Mouse (Mus musculus) heart, embryonic 15.5 days (tissue): ENCODE measurements around the gene Zfp599. TPM values are rescaled to one million over a fixed set of nuclear protein-coding genes. Genes with fewer than 3 reads are reported as not detected.
A peak's percentile ranks its signal among the peaks of the same experiment; 100 is the strongest.
"Not testable (repeated sequence)": the region's sequence is repeated elsewhere in the genome, so short reads cannot be mapped to it uniquely, and the experiment has no call there.

Source experiments
- ATAC-seq: fragments of 200-750 bp; cut with Nextera tagmentation; replicated peaks from 2 replicates; pipeline ENCODE4 v1.8.0; 2017; ENCODE audit warnings: low read depth, moderate TSS enrichment; ENCODE audit not compliant: insufficient number of reproducible peaks, insufficient read depth, low FRiP score
- H3K27ac ChIP-seq: fragments of 300-500 bp; sonication (generic); 2 replicates; pipeline ENCODE4 v1.5.1; 2015; ENCODE audit warnings: mild to moderate bottlenecking, inconsistent platforms
- H3K27me3 ChIP-seq: fragments of 300-500 bp; sonication (generic); 2 replicates; pipeline ENCODE4 v1.6.1; 2015; ENCODE audit warnings: inconsistent platforms
- H3K36me3 ChIP-seq: fragments of 300-500 bp; sonication (generic); 2 replicates; pipeline ENCODE4 v1.6.1; 2015; ENCODE audit warnings: mild to moderate bottlenecking, inconsistent platforms
- H3K4me1 ChIP-seq: fragments of 300-500 bp; sonication (generic); replicated peaks from 2 replicates; pipeline ENCODE4 v1.6.1; 2015; ENCODE audit warnings: inconsistent platforms
- H3K4me2 ChIP-seq: fragments of 300-500 bp; sonication (generic); 2 replicates; pipeline ENCODE4 v1.6.1; 2015; ENCODE audit warnings: inconsistent platforms, mild to moderate bottlenecking, moderate library complexity
- H3K4me3 ChIP-seq: fragments of 300-500 bp; sonication (generic); 2 replicates; pipeline ENCODE4 v1.5.1; 2015; ENCODE audit warnings: mild to moderate bottlenecking, inconsistent platforms
- H3K9ac ChIP-seq: fragments of 300-500 bp; sonication (generic); 2 replicates; pipeline ENCODE4 v1.6.1; 2015; ENCODE audit warnings: mild to moderate bottlenecking, inconsistent platforms
- H3K9me3 ChIP-seq: fragments of 300-500 bp; sonication (generic); replicated peaks from 2 replicates; pipeline ENCODE4 v1.6.1; 2016; ENCODE audit warnings: inconsistent platforms
- WGBS: fragments of 180-500 bp; shearing (Covaris S2); methylation state at CpG from one replicate; pipeline ENCODE4 v1.1.7; 2015; ENCODE audit warnings: mixed read lengths; 5-methylcytosine and 5-hydroxymethylcytosine counted together
- polyA plus RNA-seq: library from polyadenylated mRNA; unstranded; fragments of >200 nt; fragmentation: Nextera tagmentation; extraction: Ambion mirVana; gene quantifications from 2 replicates; pipeline ENCODE4 v1.2.1, GENCODE M21; 2015

The Zfp599 gene
- polyA plus RNA-seq, 1 experiment from 2014 or later, result 3.5 TPM

DNA sequence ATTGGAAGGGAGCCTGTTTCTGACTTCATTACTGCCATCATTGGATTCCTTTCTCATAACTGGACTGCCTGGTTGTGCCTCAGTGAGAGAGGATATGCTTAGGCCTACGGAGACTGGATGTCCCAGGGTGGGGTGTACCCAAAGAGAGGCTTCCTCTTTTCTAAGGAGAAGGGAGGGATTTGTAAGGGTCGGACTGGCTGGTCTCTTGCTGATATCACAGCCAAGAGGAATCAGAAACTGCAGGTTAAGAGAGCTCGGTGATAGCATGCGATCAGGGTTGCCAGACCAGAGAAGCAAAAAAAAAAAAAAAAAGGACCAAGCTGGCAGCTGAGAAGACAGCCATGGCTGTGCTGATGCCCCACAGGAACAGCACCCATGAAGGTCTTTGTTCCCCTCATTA is 3.1 kb downstream of the Zfp599 start:
- WGBS, result 82% methylated on average over 4 of the region's 4 CpGs
- no peak overlapping the region for H3K4me2 ChIP-seq
- peaks cover 11% of the 10 kb centered on the region; the same call in 1 of the 2 replicates for H3K9me3 ChIP-seq
- H3K27ac ChIP-seq, result no peak overlapping the region
- H3K27me3 ChIP-seq, result no peaks in the 10 kb centered on the region
- no peak for ATAC-seq
- no peak overlapping the region for H3K4me3 ChIP-seq
- H3K4me1 ChIP-seq, result no peaks in the 10 kb centered on the region
- peaks cover 38% of the 10 kb centered on the region for H3K36me3 ChIP-seq
- no peak overlapping the region for H3K9ac ChIP-seq

DNA sequence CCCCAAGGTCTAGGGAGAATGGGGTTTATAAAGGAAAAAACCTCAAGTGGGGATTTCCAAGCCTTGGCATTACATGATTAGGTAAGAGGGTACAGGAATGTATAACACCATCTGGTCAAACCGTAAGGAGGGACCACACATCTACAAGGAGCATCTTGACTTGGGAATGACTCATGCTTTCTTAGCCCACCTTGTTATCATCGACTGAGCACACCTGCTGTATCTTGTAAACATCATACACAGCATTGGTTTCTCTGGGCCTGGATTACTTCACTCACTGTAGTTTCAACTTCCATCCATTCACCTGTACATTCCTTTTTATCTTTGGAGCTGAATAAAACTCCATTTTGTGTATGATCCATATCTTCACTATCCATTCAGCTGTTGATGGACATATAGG is 15.5 kb downstream of the Zfp599 start:
- Histone ChIP-seq H3K4me2 (no peak overlapping the region), H3K36me3 (peaks cover 88% of the 10 kb centered on the region), H3K27ac (no peak overlapping the region), H3K4me3 (no peak overlapping the region), H3K9me3 (peaks cover 11% of the 10 kb centered on the region; the same call in 1 of the 2 replicates), H3K27me3 (no peaks in the 10 kb centered on the region), H3K4me1 (no peaks in the 10 kb centered on the region), H3K9ac (no peak overlapping the region)
- 92% methylated on average over 2 of the region's 2 CpGs for WGBS
- ATAC-seq, result no peak

DNA sequence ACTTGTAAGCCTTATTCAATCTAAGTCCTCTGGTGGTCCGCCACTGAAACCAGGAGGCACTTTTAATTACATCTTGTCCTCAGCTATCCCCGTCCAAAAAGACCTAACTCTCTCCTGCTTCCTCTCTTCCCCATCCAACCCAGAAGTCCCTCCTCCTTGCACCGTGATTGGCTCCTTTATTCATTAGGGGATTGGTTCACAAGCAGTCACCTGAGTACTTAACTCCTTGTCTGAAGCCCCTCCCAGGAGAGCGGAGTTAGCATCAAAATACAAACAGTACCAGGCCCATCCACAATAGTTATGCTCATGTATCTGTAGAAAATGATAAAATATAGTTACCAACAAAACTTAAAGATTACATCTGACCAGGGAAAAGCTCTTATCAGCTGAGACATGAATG is 19.7 kb downstream of the Zfp599 start:
- no peak for ATAC-seq
- Histone ChIP-seq H3K4me3 (no peak overlapping the region), H3K36me3 (peaks cover 93% of the 10 kb centered on the region), H3K4me1 (no peaks in the 10 kb centered on the region), H3K9ac (no peak overlapping the region), H3K4me2 (no peak overlapping the region), H3K27me3 (no peaks in the 10 kb centered on the region), H3K27ac (no peak overlapping the region), H3K9me3 (no peaks in the 10 kb centered on the region)
- WGBS, result 97% methylated on average over 4 of the region's 4 CpGs

DNA sequence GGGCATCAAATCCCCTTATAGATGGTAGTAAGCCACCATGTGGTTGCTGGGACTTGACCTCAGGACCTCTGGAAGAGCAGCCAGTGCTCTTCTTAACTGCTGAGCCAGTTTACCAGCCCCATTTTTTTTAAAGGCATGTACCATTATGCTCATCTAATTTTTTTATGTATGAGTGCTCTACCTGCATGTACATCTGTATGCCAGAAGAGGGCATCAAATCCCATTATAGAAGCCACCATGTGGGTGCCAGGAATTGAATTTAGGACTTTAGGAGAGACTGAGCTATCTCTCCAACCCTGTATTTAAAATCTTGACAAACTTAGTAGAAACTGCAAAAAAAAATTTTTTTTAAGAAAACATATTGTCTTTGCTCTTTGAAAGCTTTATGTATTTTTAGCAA is 29.1 kb downstream of the Zfp599 start:
- Histone ChIP-seq H3K4me2 (no peak overlapping the region), H3K9me3 (no peaks in the 10 kb centered on the region), H3K27me3 (no peaks in the 10 kb centered on the region), H3K4me1 (peaks cover 17% of the 10 kb centered on the region), H3K27ac (no peak overlapping the region), H3K4me3 (no peak overlapping the region), H3K36me3 (peaks cover 10% of the 10 kb centered on the region), H3K9ac (no peak overlapping the region)
- ATAC-seq, result no peak

DNA sequence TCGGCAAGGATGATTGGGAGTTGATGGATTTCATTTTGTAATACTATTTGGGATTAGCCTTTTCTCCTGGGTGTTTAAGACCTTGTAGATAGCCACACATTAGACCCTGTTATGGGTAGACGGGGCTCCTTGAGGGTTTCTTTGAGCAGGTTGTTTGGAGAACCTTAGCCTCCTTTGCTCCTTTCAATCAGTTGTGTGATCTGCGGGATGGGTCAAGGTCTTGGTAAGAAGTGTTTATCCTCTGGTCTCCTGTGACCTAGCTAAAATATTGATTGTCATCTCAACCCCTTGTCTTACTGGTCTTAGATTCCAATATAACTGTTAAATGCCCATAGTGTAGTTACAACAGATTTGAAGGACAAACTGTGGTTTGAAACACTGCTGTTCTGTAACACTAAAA is 29.6 kb downstream of the Zfp599 start:
- no peak overlapping the region for H3K4me2 ChIP-seq
- peaks cover 17% of the 10 kb centered on the region for H3K4me1 ChIP-seq
- no peak for ATAC-seq
- no peak overlapping the region for H3K27ac ChIP-seq
- WGBS, result 79% methylated on average over 3 of the region's 3 CpGs
- H3K9ac ChIP-seq, result no peak overlapping the region
- H3K36me3 ChIP-seq, result peaks cover 6% of the 10 kb centered on the region
- no peaks in the 10 kb centered on the region for H3K27me3 ChIP-seq
- H3K9me3 ChIP-seq, result no peaks in the 10 kb centered on the region
- no peak overlapping the region for H3K4me3 ChIP-seq

DNA sequence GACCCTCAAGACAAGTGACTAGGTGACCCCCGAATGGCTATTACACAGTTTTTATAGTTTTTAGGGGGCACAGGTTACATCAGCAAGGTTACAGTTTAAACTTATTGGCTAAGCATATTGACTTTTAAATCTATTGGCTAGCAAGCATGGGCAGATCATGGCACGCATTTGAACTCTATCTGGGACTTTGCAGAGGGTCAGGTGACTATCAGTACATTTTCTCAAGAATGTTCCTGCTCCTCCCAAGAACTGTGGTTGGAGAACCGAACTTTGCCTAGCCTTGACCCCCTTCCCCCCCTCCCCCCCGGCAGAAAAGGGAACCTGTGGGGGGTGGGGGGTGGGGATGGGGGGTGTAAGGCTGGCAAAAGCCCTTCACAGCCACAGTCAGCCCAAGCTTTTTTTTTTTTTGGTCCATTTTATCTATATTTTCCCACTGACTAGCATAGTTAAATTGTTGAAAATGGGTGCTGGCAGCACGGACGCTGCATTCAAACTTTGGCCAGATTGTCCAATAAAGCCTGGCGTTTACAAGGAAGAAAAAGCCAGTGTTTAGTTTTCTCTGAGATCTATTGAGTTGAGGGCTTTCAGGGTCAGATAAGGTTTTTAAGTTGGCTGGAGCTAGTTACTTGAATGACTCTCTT is 30.2 kb downstream of the Zfp599 start:
- Histone ChIP-seq H3K9ac (no peak overlapping the region), H3K27ac (no peak overlapping the region), H3K4me3 (no peak overlapping the region), H3K4me1 (peaks cover 17% of the 10 kb centered on the region), H3K9me3 (no peaks in the 10 kb centered on the region), H3K27me3 (no peaks in the 10 kb centered on the region), H3K4me2 (no peak overlapping the region), H3K36me3 (peaks cover 3% of the 10 kb centered on the region; the same call in 1 of the 2 replicates)
- ATAC-seq, result no peak
- 80% methylated on average over 7 of the region's 7 CpGs for WGBS

DNA sequence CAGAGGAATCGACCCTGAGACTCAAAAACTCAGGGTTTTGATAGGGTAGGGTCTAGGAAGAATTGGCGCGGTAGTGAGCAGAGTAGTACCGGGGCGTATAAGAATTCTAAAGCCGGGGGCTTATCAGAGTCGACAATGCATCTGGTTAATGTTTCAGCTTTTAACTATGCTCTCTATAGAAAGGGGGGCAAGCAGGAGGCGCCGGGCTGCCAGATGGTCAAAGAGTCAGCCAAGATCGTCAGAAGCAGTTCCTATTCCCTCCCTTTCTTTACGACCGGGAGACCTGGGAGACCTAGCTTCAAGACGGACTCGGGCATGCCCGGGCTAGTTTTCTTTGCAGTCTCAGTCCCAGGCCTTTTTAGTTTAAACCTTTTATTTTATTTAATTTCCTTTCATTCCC is 32.8 kb downstream of the Zfp599 start:
- H3K9ac ChIP-seq, result no peak overlapping the region
- H3K36me3 ChIP-seq, result no peaks in the 10 kb centered on the region
- peaks cover 10% of the 10 kb centered on the region; the same call in 1 of the 2 replicates for H3K4me1 ChIP-seq
- no peaks in the 10 kb centered on the region for H3K27me3 ChIP-seq
- H3K9me3 ChIP-seq, result no peaks in the 10 kb centered on the region
- peak; percentile 38; the same call in 1 of the 2 replicates for ATAC-seq
- WGBS, result 51% methylated on average over 15 of the region's 15 CpGs
- H3K4me3 ChIP-seq, result peak overlapping the region; percentile 81
- peak overlapping the region; percentile 76 for H3K4me2 ChIP-seq
- H3K27ac ChIP-seq, result peak overlapping the region; percentile 99

DNA sequence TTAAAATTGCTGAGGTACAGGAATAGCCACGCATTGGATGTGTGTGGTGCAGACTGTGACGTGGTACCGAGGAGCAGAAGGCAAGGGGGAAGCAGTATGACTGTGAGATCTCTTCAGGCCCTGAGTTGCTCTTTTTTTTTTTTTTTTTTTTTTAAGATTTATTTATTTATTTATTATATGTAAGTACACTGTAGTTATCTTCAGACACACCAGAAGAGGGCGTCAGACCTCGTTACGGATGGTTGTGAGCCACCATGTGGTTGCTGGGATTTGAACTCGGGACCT is 33.4 kb downstream of the Zfp599 start:
- not testable (repeated sequence) for H3K36me3 ChIP-seq, ATAC-seq, H3K27me3 ChIP-seq, H3K9me3 ChIP-seq, H3K9ac ChIP-seq, H3K4me1 ChIP-seq
- peak overlapping the region; percentile 76 for H3K4me2 ChIP-seq
- peak overlapping the region; percentile 81 for H3K4me3 ChIP-seq
- 59% methylated on average over 7 of the region's 7 CpGs for WGBS
- peak overlapping the region; percentile 99 for H3K27ac ChIP-seq

DNA sequence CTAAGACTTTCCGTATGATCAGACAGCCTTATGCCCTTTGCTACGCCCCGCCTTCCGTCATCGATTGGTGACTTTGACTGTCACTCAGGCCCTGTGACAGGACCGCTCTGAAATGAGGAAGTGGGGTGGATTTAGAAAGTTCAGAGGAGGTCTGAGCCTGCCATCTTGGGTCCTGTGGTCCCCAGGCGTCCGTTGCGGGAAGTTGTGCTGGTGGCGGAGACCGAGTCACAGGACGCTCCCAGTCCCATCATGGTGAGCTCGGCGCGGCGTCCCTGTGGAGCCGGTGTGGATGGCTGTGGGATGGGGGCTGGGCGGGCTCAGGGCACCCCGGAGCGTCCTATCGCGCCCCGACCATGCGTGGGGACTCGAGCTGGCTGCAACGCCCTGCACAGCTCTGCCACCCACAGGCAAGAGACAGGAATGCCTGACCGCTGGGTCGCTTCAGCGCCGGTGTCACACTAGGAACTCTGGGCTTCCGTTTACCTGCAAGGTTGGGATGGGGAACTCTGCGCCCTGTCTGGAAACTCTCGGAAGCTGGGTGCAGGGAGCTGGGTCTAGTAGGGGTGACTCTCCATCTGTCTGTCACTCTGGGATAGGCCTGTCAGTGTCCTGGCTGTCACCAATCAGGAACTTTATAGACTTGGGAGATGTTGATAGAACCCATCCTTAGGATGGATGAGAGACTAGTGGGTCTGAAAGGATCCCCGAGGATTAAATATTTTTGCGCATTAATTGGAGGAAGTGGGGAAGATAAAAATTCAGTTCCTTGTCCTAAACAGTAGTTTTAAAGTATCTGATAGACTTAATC is 33.9 kb downstream of the Zfp599 start, which contains the start of gene Zfp809:
Zfp809 (plus strand) TSS at position 134 of the 808 bp plus-strand sequence.
- peak within 1 kb of the TSS; percentile 76 for H3K4me2 ChIP-seq
- H3K27me3 ChIP-seq, result no peaks in the 10 kb centered on the region
- no peaks in the 10 kb centered on the region for H3K36me3 ChIP-seq
- no peaks in the 10 kb centered on the region for H3K9me3 ChIP-seq
- H3K4me3 ChIP-seq, result peak within 1 kb of the TSS; percentile 81
- WGBS, result under 1% methylated on average over 35 of the region's 35 CpGs
- peak; percentile 97 for ATAC-seq
- peaks cover 5% of the 10 kb centered on the region; the same call in 1 of the 2 replicates for H3K4me1 ChIP-seq
- peak within 1 kb of the TSS; percentile 92 for H3K9ac ChIP-seq
- peak within 1 kb of the TSS; percentile 99 for H3K27ac ChIP-seq

DNA sequence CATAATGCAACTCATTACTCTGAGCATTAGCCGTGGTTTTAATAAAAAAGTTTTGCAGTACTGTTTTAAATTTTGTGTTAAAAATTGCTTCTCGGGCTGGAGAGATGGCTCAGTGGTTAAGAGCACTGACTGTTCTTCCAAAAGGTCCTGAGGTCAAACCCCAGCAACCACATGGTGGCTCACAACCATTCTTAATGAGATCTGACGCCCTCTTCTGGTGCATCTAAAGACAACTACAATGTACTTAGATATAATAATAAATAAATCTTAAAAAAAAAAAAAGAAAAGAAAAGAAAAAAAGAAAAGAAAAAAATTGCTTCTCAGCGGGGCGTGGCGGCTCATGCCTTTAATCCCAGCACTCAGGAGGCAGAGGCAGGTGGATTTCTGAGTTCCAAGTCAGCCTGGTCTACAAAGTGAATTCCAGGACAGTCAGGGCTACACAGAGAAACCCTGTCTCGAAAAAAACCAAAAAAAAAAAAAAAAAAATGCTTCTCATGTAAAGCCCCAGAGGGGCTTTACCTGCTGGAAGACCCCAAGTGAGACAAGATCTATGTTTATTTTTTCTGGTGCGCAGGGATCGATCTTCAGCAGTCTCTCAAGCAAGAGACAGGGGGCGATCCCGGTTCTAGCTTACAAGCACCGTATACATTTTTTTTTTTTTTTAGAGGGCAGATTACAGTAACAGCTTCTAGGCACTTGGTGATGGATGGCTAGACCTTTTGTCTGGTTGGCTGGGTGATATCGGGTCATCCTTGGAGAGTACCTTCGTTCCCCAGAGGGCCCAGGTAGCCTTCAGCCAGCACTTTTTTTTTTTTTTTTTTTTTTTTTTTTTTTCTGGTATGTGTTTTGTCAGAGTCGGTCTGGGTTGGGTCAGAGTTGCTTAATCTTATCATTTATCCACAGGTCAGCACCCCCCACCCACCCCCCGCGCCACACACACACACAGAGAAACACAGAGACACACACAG is 34.9 kb downstream of the Zfp599 start:
- Histone ChIP-seq H3K27ac (peak overlapping the region; percentile 99), H3K4me1 (peaks cover 5% of the 10 kb centered on the region; the same call in 1 of the 2 replicates), H3K27me3 (no peaks in the 10 kb centered on the region), H3K4me2 (peak overlapping the region; percentile 76), H3K4me3 (peak overlapping the region; percentile 81), H3K9ac (0 out of 2 replicates have a peak overlapping the region, but pooled peaks have one; percentile 92), H3K9me3 (no peaks in the 10 kb centered on the region), H3K36me3 (no peaks in the 10 kb centered on the region)
- WGBS, result 24% methylated on average over 17 of the region's 17 CpGs
- peak; percentile 3; the same call in 1 of the 2 replicates for ATAC-seq

DNA sequence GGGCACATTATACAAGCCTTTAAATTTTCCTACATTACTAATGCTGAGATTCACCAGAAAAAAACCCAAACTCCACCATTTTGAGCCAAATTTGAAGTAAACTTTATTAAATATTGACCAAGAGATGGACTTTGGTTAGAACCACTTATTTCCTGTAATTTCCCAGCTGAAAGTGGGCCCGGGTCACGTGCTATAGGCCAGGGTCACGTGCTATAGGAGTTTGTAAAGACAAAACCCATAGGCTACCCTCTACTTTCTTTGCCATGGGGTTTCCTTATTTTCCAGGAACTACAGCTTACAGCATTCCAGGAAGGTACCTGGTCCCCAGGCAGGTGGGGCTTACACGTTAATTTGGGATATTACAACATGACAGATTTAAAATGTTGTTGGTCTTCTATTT is 35.6 kb downstream of the Zfp599 start:
- ATAC-seq, result no peak
- 97% methylated on average over 4 of the region's 4 CpGs for WGBS
- H3K4me3 ChIP-seq, result no peak overlapping the region
- H3K9me3 ChIP-seq, result no peaks in the 10 kb centered on the region
- H3K4me1 ChIP-seq, result peaks cover 5% of the 10 kb centered on the region; the same call in 1 of the 2 replicates
- H3K9ac ChIP-seq, result no peak overlapping the region
- no peaks in the 10 kb centered on the region for H3K36me3 ChIP-seq
- H3K27me3 ChIP-seq, result no peaks in the 10 kb centered on the region
- H3K4me2 ChIP-seq, result no peak overlapping the region
- H3K27ac ChIP-seq, result no peak overlapping the region
